In the genomic region with DNA sequence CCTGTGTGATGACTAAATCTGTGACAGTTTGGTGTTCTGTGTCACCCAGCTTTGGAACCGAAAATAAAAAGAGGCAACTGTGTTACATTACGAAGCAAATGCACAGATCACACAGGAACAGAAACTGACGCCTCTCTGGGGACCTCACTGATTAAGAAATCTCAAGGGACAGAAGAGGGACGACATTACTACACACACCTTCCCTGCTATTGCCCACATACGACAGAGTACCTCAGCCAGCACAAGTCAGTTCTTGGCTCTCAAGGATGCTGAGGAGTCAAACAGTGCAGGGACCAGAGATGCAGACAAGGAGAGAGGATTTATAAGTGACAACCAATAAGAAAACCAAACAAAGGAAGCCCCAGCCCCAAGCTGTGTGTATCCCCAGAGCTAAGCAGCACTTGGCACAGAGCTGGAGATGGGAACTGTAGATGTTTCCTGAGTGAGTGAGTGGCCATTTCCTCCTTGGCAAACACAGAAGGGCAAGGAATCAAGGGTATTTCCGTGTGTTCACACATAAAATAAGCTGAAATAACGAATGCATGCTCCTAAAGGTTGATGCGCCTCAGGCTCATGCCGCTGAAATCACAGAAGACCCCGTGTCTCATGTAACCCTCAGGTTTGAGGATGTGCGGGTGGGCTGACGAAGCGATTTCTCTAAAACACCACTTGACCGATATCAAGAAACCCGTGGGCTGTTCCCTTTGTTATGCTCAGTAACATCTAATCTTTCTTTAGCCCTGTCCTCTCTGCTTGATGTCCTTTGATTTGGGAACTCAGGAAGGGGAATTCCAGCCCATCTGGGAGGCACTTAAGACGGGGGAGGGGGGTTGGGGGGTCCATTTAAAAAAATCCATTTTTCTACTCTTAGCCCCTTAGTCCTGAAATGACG, we compare ENCODE assay signal across 15 mouse cellular contexts. TPM values are rescaled to one million over a fixed set of nuclear protein-coding genes. Genes with fewer than 3 reads are reported as not detected.
A peak's percentile ranks its signal among the peaks of the same experiment; 100 is the strongest.
DNase-seq lines count a peak whose midpoint lies in the region; ATAC-seq lines count a peak whose summit lies in the region.
"Had no signal": no experiment of that assay in that cellular context is flagged by ENCODE, and none has a peak within 500 bp of the region (broad histone marks: within the 10 kb centered on the region; RNA-seq: fewer than 3 reads in every experiment).

No protein-coding gene starts in this region.

- no peaks in the 10 kb centered on the region for H3K4me1 ChIP-seq in embryonic facial prominence, embryonic 14.5 days (ENCODE audit: control insufficient read depth, insufficient read depth, low read length)
- no peaks in the 10 kb centered on the region for H3K4me1 ChIP-seq in embryonic facial prominence, embryonic 10.5 days
- no peaks in the 10 kb centered on the region for H3K4me1 ChIP-seq in intestine, embryonic 15.5 days (replicated peaks)
- H3K4me1 ChIP-seq: midbrain, embryonic 12.5 days had no signal

- H3K9ac ChIP-seq in embryonic facial prominence, embryonic 14.5 days (ENCODE audit: low read depth, low read length) = no peak overlapping the region; the same call in 1 of the 2 replicates
- H3K9ac ChIP-seq in intestine, embryonic 15.5 days = no peak overlapping the region
- H3K9ac ChIP-seq: midbrain, embryonic 12.5 days had no signal

- H3K36me3 ChIP-seq in embryonic facial prominence, embryonic 14.5 days (ENCODE audit: control insufficient read depth, insufficient read depth, low read length) = no peaks in the 10 kb centered on the region
- no peaks in the 10 kb centered on the region for H3K36me3 ChIP-seq in embryonic facial prominence, embryonic 10.5 days (replicated peaks)
- H3K36me3 ChIP-seq in intestine, embryonic 15.5 days = no peaks in the 10 kb centered on the region
- H3K36me3 ChIP-seq: midbrain, embryonic 12.5 days had no signal

- H3K9me3 ChIP-seq in embryonic facial prominence, embryonic 14.5 days (ENCODE audit: control insufficient read depth, low read length) = no peaks in the 10 kb centered on the region
- no peaks in the 10 kb centered on the region for H3K9me3 ChIP-seq in embryonic facial prominence, embryonic 10.5 days
- no peaks in the 10 kb centered on the region for H3K9me3 ChIP-seq in intestine, embryonic 15.5 days
- H3K9me3 ChIP-seq: midbrain, embryonic 12.5 days had no signal

- no peaks in the 10 kb centered on the region for H3K27me3 ChIP-seq in embryonic facial prominence, embryonic 14.5 days (replicated peaks; ENCODE audit: control insufficient read depth, insufficient read depth, low read length)
- H3K27me3 ChIP-seq in embryonic facial prominence, embryonic 10.5 days (replicated peaks; ENCODE audit: low read depth, poor library complexity, severe bottlenecking) = no peaks in the 10 kb centered on the region
- H3K27me3 ChIP-seq in intestine, embryonic 15.5 days (replicated peaks) = no peaks in the 10 kb centered on the region
- H3K27me3 ChIP-seq: midbrain, embryonic 12.5 days had no signal

- ATAC-seq in embryonic facial prominence, embryonic 14.5 days (ENCODE audit: low read depth) = no peak
- no peak for ATAC-seq in intestine, embryonic 15.5 days
- no peak for ATAC-seq in frontal cortex, adult (ENCODE audit: low TSS enrichment)

- DNase-seq in embryonic facial prominence, embryonic 14.5 days (ENCODE audit: low spot score) = peak; percentile 6
- no peak for DNase-seq in embryonic facial prominence, embryonic 10.5 days (ENCODE audit: low spot score)
- DNase-seq in B cell, adult 2 months = peak; percentile 80 to 87
- peak; percentile 76 for DNase-seq in induced T-regulatory cell, adult 2 months (ENCODE audit: low read depth)
- DNase-seq in lung, postnatal 4 days = peak; percentile 57 to 59
- no peak for DNase-seq in gastrocnemius, adult 18-20 months (ENCODE audit: low spot score)
- DNase-seq: gastrocnemius, postnatal 25 days; layer of hippocampus, adult 9-11 months; thymus, postnatal 4 days had no signal

- H3K4me3 ChIP-seq in embryonic facial prominence, embryonic 14.5 days (ENCODE audit: low read depth, low read length) = no peak overlapping the region
- no peak overlapping the region for H3K4me3 ChIP-seq in embryonic facial prominence, embryonic 10.5 days
- H3K4me3 ChIP-seq in intestine, embryonic 15.5 days (replicated peaks) = no peak overlapping the region
- H3K4me3 ChIP-seq: midbrain, embryonic 12.5 days had no signal

- WGBS in embryonic facial prominence, embryonic 14.5 days = 69% methylated on average over 17 of the region's 17 CpGs
- 73% methylated on average over 17 of the region's 17 CpGs for WGBS in embryonic facial prominence, embryonic 10.5 days
- 65% methylated on average over 17 of the region's 17 CpGs for WGBS in intestine, embryonic 15.5 days

- H3K27ac ChIP-seq in embryonic facial prominence, embryonic 14.5 days (replicated peaks; ENCODE audit: low read depth, low read length) = no peak overlapping the region
- H3K27ac ChIP-seq in embryonic facial prominence, embryonic 10.5 days (replicated peaks) = no peak overlapping the region
- no peak overlapping the region for H3K27ac ChIP-seq in intestine, embryonic 15.5 days
- H3K27ac ChIP-seq: midbrain, embryonic 12.5 days had no signal

- H3K4me2 ChIP-seq in embryonic facial prominence, embryonic 14.5 days (ENCODE audit: low read depth, low read length) = no peak overlapping the region
- H3K4me2 ChIP-seq in intestine, embryonic 15.5 days (replicated peaks) = no peak overlapping the region
- H3K4me2 ChIP-seq: midbrain, embryonic 12.5 days had no signal

RNA-seq across cellular contexts. Expression of gene Cep19, which starts 25.1 kb away (rescaled TPM):
- 26.0 and 29.4 TPM in 2 replicates for polyA plus RNA-seq in embryonic facial prominence, embryonic 14.5 days (2014; fragmentation: Nextera tagmentation; extraction: Ambion mirVana)
- polyA plus RNA-seq in embryonic facial prominence, embryonic 10.5 days (2016; fragmentation: Nextera tagmentation; extraction: Ambion mirVana) = 36.5 and 36.7 TPM in 2 replicates
- 10 to 100 TPM in 1 of 2 experiments, 1 to 10 TPM in 1; 9.3 to 10.9 TPM for total RNA-seq in gastrocnemius, adult 18-20 months (2021)
- 27.4 and 29.4 TPM in 2 replicates for polyA plus RNA-seq in intestine, embryonic 15.5 days (2015; fragmentation: Nextera tagmentation; extraction: Ambion mirVana)

RNA-seq across cellular contexts. Expression of gene Pigx, which starts 25.1 kb away (rescaled TPM):
- polyA plus RNA-seq in embryonic facial prominence, embryonic 14.5 days (2014; fragmentation: Nextera tagmentation; extraction: Ambion mirVana) = 88.2 and 92.4 TPM in 2 replicates
- 151 and 152 TPM in 2 replicates for polyA plus RNA-seq in embryonic facial prominence, embryonic 10.5 days (2016; fragmentation: Nextera tagmentation; extraction: Ambion mirVana)
- 10 to 100 TPM; 10.5 to 12.7 TPM for total RNA-seq in gastrocnemius, adult 18-20 months (2021)
- polyA plus RNA-seq in intestine, embryonic 15.5 days (2015; fragmentation: Nextera tagmentation; extraction: Ambion mirVana) = 107 and 109 TPM in 2 replicates

RNA-seq across cellular contexts. Expression of gene Nrros, which starts 40.7 kb away (rescaled TPM):
- 23.1 and 23.7 TPM in 2 replicates for polyA plus RNA-seq in embryonic facial prominence, embryonic 14.5 days (2014; fragmentation: Nextera tagmentation; extraction: Ambion mirVana)
- polyA plus RNA-seq in embryonic facial prominence, embryonic 10.5 days (2016; fragmentation: Nextera tagmentation; extraction: Ambion mirVana) = 7.3 and 8.1 TPM in 2 replicates
- total RNA-seq in gastrocnemius, adult 18-20 months (2021) = 1 to 10 TPM; 1.3 to 2.1 TPM
- polyA plus RNA-seq in intestine, embryonic 15.5 days (2015; fragmentation: Nextera tagmentation; extraction: Ambion mirVana) = 13.7 and 13.8 TPM in 2 replicates
- polyA plus RNA-seq: C2C12 had no signal

RNA-seq across cellular contexts. Expression of gene Pak2, which starts 45.5 kb away (rescaled TPM):
- 34.1 and 36.3 TPM in 2 replicates for polyA plus RNA-seq in embryonic facial prominence, embryonic 14.5 days (2014; fragmentation: Nextera tagmentation; extraction: Ambion mirVana)
- polyA plus RNA-seq in embryonic facial prominence, embryonic 10.5 days (2016; fragmentation: Nextera tagmentation; extraction: Ambion mirVana) = 39.4 and 42.4 TPM in 2 replicates
- total RNA-seq in gastrocnemius, adult 18-20 months (2021) = 10 to 100 TPM; 12.3 to 15.7 TPM
- polyA plus RNA-seq in intestine, embryonic 15.5 days (2015; fragmentation: Nextera tagmentation; extraction: Ambion mirVana) = 33.8 and 38.3 TPM in 2 replicates

RNA-seq across cellular contexts. Expression of gene Bex6, which starts 54.9 kb away (rescaled TPM):
- not detected in 2 replicates for polyA plus RNA-seq in embryonic facial prominence, embryonic 14.5 days (2014; fragmentation: Nextera tagmentation; extraction: Ambion mirVana)
- not detected in 2 replicates for polyA plus RNA-seq in embryonic facial prominence, embryonic 10.5 days (2016; fragmentation: Nextera tagmentation; extraction: Ambion mirVana)
- total RNA-seq in gastrocnemius, adult 18-20 months (2021) = not detected
- polyA plus RNA-seq in intestine, embryonic 15.5 days (2015; fragmentation: Nextera tagmentation; extraction: Ambion mirVana) = 0.30 and 0.34 TPM in 2 replicates
- total RNA-seq: adrenal gland, postnatal 36 days; gastrocnemius, postnatal 25 days had no signal
- polyA plus RNA-seq: C2C12; embryonic facial prominence, embryonic 11.5 days; midbrain, embryonic 12.5 days had no signal

Comparison
In these comparisons a context has a peak if more than half of its experiments do, and no peak if none do; other contexts are left out.
1. DNase-seq: peak in embryonic facial prominence, embryonic 14.5 days (single experiment), B cell, adult 2 months (2 of 2), induced T-regulatory cell, adult 2 months (single experiment) and lung, postnatal 4 days (2 of 2); none in embryonic facial prominence, embryonic 10.5 days (single experiment) and gastrocnemius, adult 18-20 months (single experiment).